Mouse (Mus musculus): ENCODE results near the gene Cfdp1.

DNA sequence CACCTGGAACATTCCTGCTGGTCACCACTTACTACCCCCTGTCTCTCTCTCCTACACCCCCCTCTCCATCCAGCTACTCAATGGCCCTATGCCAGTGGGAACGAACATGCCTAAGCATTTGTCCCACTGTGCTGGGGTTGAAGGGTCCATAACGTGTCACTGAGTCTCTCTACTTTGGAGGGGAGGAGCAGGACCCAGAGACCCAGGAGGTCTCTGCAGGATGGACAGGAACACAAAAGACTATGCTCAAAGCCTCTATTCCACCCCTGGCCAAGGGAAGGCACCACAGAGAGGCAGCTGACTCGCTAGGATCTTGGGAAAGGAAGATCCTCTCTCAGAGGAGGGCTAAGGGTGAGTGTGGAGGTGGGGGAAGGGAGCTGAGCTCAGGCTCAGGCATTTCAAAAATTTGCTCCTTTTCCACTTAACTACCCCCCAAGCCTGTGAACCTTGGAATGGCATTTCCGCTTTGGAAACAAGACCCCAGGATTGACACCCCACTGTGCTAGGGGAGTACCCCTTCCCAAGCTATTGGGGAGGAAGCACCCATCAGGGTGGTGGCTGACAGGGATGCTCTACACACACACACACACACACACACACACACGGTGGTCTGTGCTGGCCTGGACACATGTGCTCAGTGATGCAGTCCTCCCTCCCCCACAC is 120.4 kb downstream of the Cfdp1 start:
- TF ChIP-seq POLR2A (IDR thresholded peaks at IDR 0.05; ENCODE audit: borderline replicate concordance, extremely low read depth, insufficient read depth, insufficient read length, poor library complexity, severe bottlenecking): no peak
- no peak for TF ChIP-seq CTCF (IDR thresholded peaks at IDR 0.05; ENCODE audit: borderline replicate concordance, extremely low read depth, insufficient read depth, insufficient read length)

Data from brain, embryonic 14.5 days (tissue).